ENCODE assay signal across 9 mouse cellular contexts in the genomic region with DNA sequence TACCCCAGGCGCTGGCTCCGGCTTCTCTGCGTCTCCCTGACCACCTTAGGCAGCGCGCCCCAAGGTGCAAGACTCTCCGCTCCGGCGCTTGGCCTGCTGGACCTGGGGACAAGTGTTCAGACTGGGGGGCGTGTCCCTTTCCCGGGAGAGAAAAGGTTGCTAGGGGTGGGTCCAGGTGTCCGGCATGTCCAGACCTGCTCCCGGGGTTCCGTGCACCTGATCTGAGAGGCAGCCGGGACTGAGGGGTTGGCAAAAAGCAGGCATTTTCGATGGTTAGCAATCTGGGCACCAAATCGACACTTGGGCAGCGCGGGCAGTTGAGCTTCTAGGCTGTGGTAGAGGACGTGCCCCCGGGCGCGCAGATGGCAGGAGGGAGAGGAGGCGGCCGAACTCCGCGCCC. TPM values are rescaled to one million over a fixed set of nuclear protein-coding genes. Genes with fewer than 3 reads are reported as not detected.
DNase-seq lines count a peak whose midpoint lies in the region; ATAC-seq lines count a peak whose summit lies in the region.
"Had no signal": no experiment of that assay in that cellular context is flagged by ENCODE, and none has a peak within 500 bp of the region (broad histone marks: within the 10 kb centered on the region; RNA-seq: fewer than 3 reads in every experiment).

No protein-coding gene starts in this region.

- DNase-seq in right cerebral cortex, postnatal 4 days, result peak; percentile 33
- DNase-seq in right cerebral cortex, adult 18-20 months, result no peak
- DNase-seq in kidney, postnatal 14 days, result peak; percentile 22
- DNase-seq in urinary bladder, postnatal 10 days (ENCODE audit: low spot score), result no peak
- no peak for DNase-seq in frontal cortex, postnatal 36 days (ENCODE audit: low spot score in 2 of 2)
- DNase-seq: liver, embryonic 13.5 days had no signal

- H3K27ac ChIP-seq in embryonic facial prominence, embryonic 15.5 days (replicated peaks), result no peak overlapping the region
- H3K27ac ChIP-seq in stomach, embryonic 16.5 days (ENCODE audit: low read length), result no peak overlapping the region
- H3K27ac ChIP-seq: liver, embryonic 13.5 days had no signal

- H3K9ac ChIP-seq in embryonic facial prominence, embryonic 15.5 days, result no peak overlapping the region
- no peak overlapping the region for H3K9ac ChIP-seq in stomach, embryonic 16.5 days (ENCODE audit: low read length)
- H3K9ac ChIP-seq: liver, embryonic 13.5 days had no signal

- peak overlapping the region; percentile 84 for H3K4me2 ChIP-seq in embryonic facial prominence, embryonic 15.5 days (replicated peaks)
- H3K4me2 ChIP-seq in stomach, embryonic 16.5 days (ENCODE audit: low read depth, low read length), result peak overlapping the region; percentile 54

- H3K27me3 ChIP-seq in embryonic facial prominence, embryonic 15.5 days, result peaks cover 53% of the 10 kb centered on the region
- H3K27me3 ChIP-seq in stomach, embryonic 16.5 days (ENCODE audit: control insufficient read depth, insufficient read depth, low read length), result peaks cover 44% of the 10 kb centered on the region

- H3K36me3 ChIP-seq in embryonic facial prominence, embryonic 15.5 days, result no peaks in the 10 kb centered on the region
- H3K36me3 ChIP-seq in stomach, embryonic 16.5 days (ENCODE audit: control insufficient read depth, insufficient read depth, low read length), result no peaks in the 10 kb centered on the region
- H3K36me3 ChIP-seq: liver, embryonic 13.5 days had no signal

- no peak for ATAC-seq in embryonic facial prominence, embryonic 15.5 days (ENCODE audit: insufficient number of reproducible peaks, low FRiP score, low TSS enrichment, low read depth)
- no peak for ATAC-seq in stomach, embryonic 16.5 days (ENCODE audit: insufficient read depth, low FRiP score)
- ATAC-seq in frontal cortex, adult (ENCODE audit: low TSS enrichment), result no peak

- 5% methylated on average over 26 of the region's 26 CpGs for WGBS in embryonic facial prominence, embryonic 15.5 days
- 3% methylated on average over 26 of the region's 26 CpGs for WGBS in stomach, embryonic 16.5 days

- H3K4me1 ChIP-seq in embryonic facial prominence, embryonic 15.5 days, result peaks cover 20% of the 10 kb centered on the region
- H3K4me1 ChIP-seq in stomach, embryonic 16.5 days (ENCODE audit: control insufficient read depth, insufficient read depth, low read length), result peaks cover 3% of the 10 kb centered on the region; the same call in 1 of the 2 replicates
- H3K4me1 ChIP-seq: liver, embryonic 13.5 days had no signal

- no peaks in the 10 kb centered on the region for H3K9me3 ChIP-seq in embryonic facial prominence, embryonic 15.5 days (replicated peaks)
- H3K9me3 ChIP-seq in stomach, embryonic 16.5 days (replicated peaks; ENCODE audit: control insufficient read depth, low read length), result no peaks in the 10 kb centered on the region
- H3K9me3 ChIP-seq: liver, embryonic 13.5 days had no signal

- peak overlapping the region; percentile 45 for H3K4me3 ChIP-seq in embryonic facial prominence, embryonic 15.5 days (replicated peaks)
- H3K4me3 ChIP-seq in stomach, embryonic 16.5 days (replicated peaks; ENCODE audit: low read length), result peak overlapping the region; percentile 39
- H3K4me3 ChIP-seq: liver, embryonic 13.5 days had no signal

RNA-seq across cellular contexts. Expression of a gene that starts 4.7 kb away (rescaled TPM):
- 0.89 and 1.3 TPM in 2 replicates for polyA plus RNA-seq in embryonic facial prominence, embryonic 15.5 days (2015; fragmentation: Nextera tagmentation; extraction: Ambion mirVana)
- polyA plus RNA-seq in stomach, embryonic 16.5 days (2015; fragmentation: Nextera tagmentation; extraction: Ambion mirVana), result 0.30 and 0.35 TPM in 2 replicates
- polyA plus RNA-seq: liver, embryonic 13.5 days had no signal

RNA-seq across cellular contexts. Expression of a gene that starts 31.7 kb away (rescaled TPM):
- polyA plus RNA-seq in embryonic facial prominence, embryonic 15.5 days (2015; fragmentation: Nextera tagmentation; extraction: Ambion mirVana), result 5.3 and 6.8 TPM in 2 replicates
- polyA plus RNA-seq in stomach, embryonic 16.5 days (2015; fragmentation: Nextera tagmentation; extraction: Ambion mirVana), result 2.0 and 2.5 TPM in 2 replicates

Comparison
In these comparisons a context has a peak if more than half of its experiments do, and no peak if none do; other contexts are left out.
1. DNase-seq: peak in right cerebral cortex, postnatal 4 days (single experiment) and kidney, postnatal 14 days (single experiment); none in right cerebral cortex, adult 18-20 months (single experiment), urinary bladder, postnatal 10 days (single experiment) and frontal cortex, postnatal 36 days (0 of 2).